Mouse (Mus musculus): ENCODE data around the gene Ltbp1.

DNA sequence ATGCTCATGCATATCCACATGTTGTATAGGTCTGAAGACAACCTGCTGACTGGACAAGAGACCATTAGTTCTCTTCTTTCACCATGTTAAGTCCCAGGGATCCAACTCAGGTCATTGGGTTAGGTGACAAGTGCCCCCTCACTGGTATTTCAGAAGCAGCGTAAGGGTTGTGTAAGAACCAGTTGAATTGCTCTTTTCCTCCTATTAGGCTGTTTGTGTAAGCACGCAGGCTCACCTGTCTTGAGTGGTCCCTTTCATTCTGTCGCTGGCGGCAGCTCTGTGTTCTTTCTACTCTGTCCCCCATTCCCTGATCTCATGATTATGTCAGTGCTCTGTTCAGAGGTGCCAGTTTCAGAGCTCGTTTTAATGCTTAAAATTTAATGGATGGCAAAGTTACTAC lies 317.9 kb downstream of the Ltbp1 start:
- TF ChIP-seq POLR2A (IDR thresholded peaks at IDR 0.05; ENCODE audit: low read depth, low read length) (no peak), CTCF (conservative IDR thresholded peaks at IDR 0.05 in 1 of 2, IDR thresholded peaks at IDR 0.05 in 1 of 2; ENCODE audit: low read depth in 2 of 2, low read length in 2 of 2) (no peak), MAFK (IDR thresholded peaks at IDR 0.05; ENCODE audit: insufficient replicate concordance, low read length) (no peak), ZNF384 (IDR thresholded peaks at IDR 0.05; ENCODE audit: low read depth, low read length) (no peak), CHD2 (IDR thresholded peaks at IDR 0.05; ENCODE audit: low read length) (no peak), MYC (IDR thresholded peaks at IDR 0.05; ENCODE audit: low read depth, low read length) (no peak), UBTF (IDR thresholded peaks at IDR 0.05; ENCODE audit: low read depth, low read length) (no peak), NELFE (IDR thresholded peaks at IDR 0.05; ENCODE audit: low read depth, low read length) (no peak), EP300 (IDR thresholded peaks at IDR 0.05; ENCODE audit: low read length) (no peak), JUND (conservative IDR thresholded peaks at IDR 0.05; ENCODE audit: low read depth, low read length) (no peak), MEF2A (IDR thresholded peaks at IDR 0.05; ENCODE audit: borderline replicate concordance, low read depth, low read length) (no peak)

All from CH12.LX (cell line).